16 mouse cellular contexts compared by ENCODE assay signal in genomic region chr9:58613790-58614189, GRCm38 (mm10). TPM values are rescaled to one million over a fixed set of nuclear protein-coding genes. Genes with fewer than 3 reads are reported as not detected.
DNase-seq lines count a peak whose midpoint lies in the region; ATAC-seq and TF ChIP-seq lines count a peak whose summit lies in the region.
"Had no signal": no experiment of that assay in that cellular context is flagged by ENCODE, and none has a peak within 500 bp of the region (broad histone marks: within the 10 kb centered on the region; RNA-seq: fewer than 3 reads in every experiment).

No protein-coding gene starts in this region.

- H3K27me3 ChIP-seq in kidney, postnatal 0 days (ENCODE audit: insufficient read depth, low read length): no peaks in the 10 kb centered on the region
- H3K27me3 ChIP-seq in kidney, embryonic 15.5 days: no peaks in the 10 kb centered on the region
- H3K27me3 ChIP-seq: embryonic facial prominence, embryonic 13.5 days; intestine, embryonic 15.5 days; liver, embryonic 12.5 days had no signal

- no peak overlapping the region for H3K4me3 ChIP-seq in gastrocnemius, adult 2 months
- H3K4me3 ChIP-seq in kidney, postnatal 0 days (replicated peaks; ENCODE audit: low read depth, low read length): no peak overlapping the region
- H3K4me3 ChIP-seq in kidney, embryonic 15.5 days (replicated peaks): no peak overlapping the region
- H3K4me3 ChIP-seq in lung, adult 2 months (replicated peaks; ENCODE audit: extremely low read depth, low read depth, low read length): no peak overlapping the region
- H3K4me3 ChIP-seq: embryonic facial prominence, embryonic 13.5 days; intestine, embryonic 15.5 days; liver, embryonic 12.5 days; midbrain, embryonic 10.5 days had no signal

- no peak for TF ChIP-seq CTCF in gastrocnemius, adult 2 months (IDR thresholded peaks at IDR 0.05)
- TF ChIP-seq CTCF in kidney, postnatal 0 days (IDR thresholded peaks at IDR 0.05; ENCODE audit: low read depth): no peak
- no peak for TF ChIP-seq CTCF in brain, embryonic 14.5 days (IDR thresholded peaks at IDR 0.05; ENCODE audit: borderline replicate concordance, extremely low read depth, insufficient read depth, insufficient read length)
- no peak for TF ChIP-seq CTCF in lung, adult 2 months (IDR thresholded peaks at IDR 0.05; ENCODE audit: insufficient read depth, low read length)

- H3K36me3 ChIP-seq in kidney, postnatal 0 days (ENCODE audit: insufficient read depth, low read length): no peaks in the 10 kb centered on the region
- no peaks in the 10 kb centered on the region for H3K36me3 ChIP-seq in kidney, embryonic 15.5 days
- H3K36me3 ChIP-seq: embryonic facial prominence, embryonic 13.5 days; intestine, embryonic 15.5 days; midbrain, embryonic 10.5 days had no signal

- peak overlapping the region; percentile 21 for H3K27ac ChIP-seq in gastrocnemius, adult 2 months
- peak overlapping the region; percentile 28; the same call in 1 of the 2 replicates for H3K27ac ChIP-seq in kidney, postnatal 0 days
- no peak overlapping the region for H3K27ac ChIP-seq in kidney, embryonic 15.5 days
- H3K27ac ChIP-seq: embryonic facial prominence, embryonic 13.5 days; intestine, embryonic 15.5 days; liver, embryonic 12.5 days; midbrain, embryonic 10.5 days had no signal

- no peak overlapping the region for H3K4me2 ChIP-seq in kidney, postnatal 0 days (ENCODE audit: low read length)
- no peak overlapping the region for H3K4me2 ChIP-seq in kidney, embryonic 15.5 days
- H3K4me2 ChIP-seq: embryonic facial prominence, embryonic 13.5 days; intestine, embryonic 15.5 days; liver, embryonic 12.5 days had no signal

- 0 out of 2 replicates have a peak, but pooled peaks cover 3% of the 10 kb centered on the region for H3K4me1 ChIP-seq in kidney, postnatal 0 days (replicated peaks; ENCODE audit: insufficient read depth, low read length)
- peaks cover 8% of the 10 kb centered on the region; the same call in 1 of the 2 replicates for H3K4me1 ChIP-seq in kidney, embryonic 15.5 days
- H3K4me1 ChIP-seq in lung, adult 2 months (ENCODE audit: control insufficient read depth, insufficient read depth, low read length): peaks cover 12% of the 10 kb centered on the region
- H3K4me1 ChIP-seq: midbrain, embryonic 10.5 days had no signal

- TF ChIP-seq POLR2A in brain, embryonic 14.5 days (IDR thresholded peaks at IDR 0.05; ENCODE audit: borderline replicate concordance, extremely low read depth, insufficient read depth, insufficient read length, poor library complexity, severe bottlenecking): no peak
- TF ChIP-seq POLR2A in lung, adult 2 months (IDR thresholded peaks at IDR 0.05; ENCODE audit: borderline replicate concordance, extremely low read depth, low read depth, low read length): no peak

- no peaks in the 10 kb centered on the region for H3K9me3 ChIP-seq in kidney, postnatal 0 days (replicated peaks; ENCODE audit: low read length)
- no peaks in the 10 kb centered on the region for H3K9me3 ChIP-seq in kidney, embryonic 15.5 days (replicated peaks)
- H3K9me3 ChIP-seq: embryonic facial prominence, embryonic 13.5 days; intestine, embryonic 15.5 days; liver, embryonic 12.5 days; midbrain, embryonic 10.5 days had no signal

- ATAC-seq in kidney, postnatal 0 days (replicated peaks; ENCODE audit: low FRiP score, low read depth): no peak
- ATAC-seq in kidney, embryonic 15.5 days (replicated peaks; ENCODE audit: low FRiP score): no peak
- ATAC-seq: intestine, embryonic 15.5 days; liver, embryonic 12.5 days; lung, postnatal 0 days had no signal

- intact Hi-C loops in gastrocnemius, adult 2 months (cut with DNase I): no loop called here
- intact Hi-C loops in gastrocnemius, postnatal 36 days (cut with DNase I): no loop called here

- no peak for DNase-seq in gastrocnemius, adult 2 months
- DNase-seq in gastrocnemius, postnatal 36 days: no peak
- no peak for DNase-seq in kidney, postnatal 0 days (ENCODE audit: low spot score)
- peak; percentile 2 for DNase-seq in brain, embryonic 14.5 days (ENCODE audit: low read depth)
- peak; percentile 21 to 61 for DNase-seq in cerebellum, postnatal 14 days
- DNase-seq in ovary, adult 18-20 months (ENCODE audit: low spot score): no peak
- DNase-seq in lung, adult 2 months: no peak
- DNase-seq: adrenal gland, postnatal 10 days; kidney, postnatal 25 days; thymus, postnatal 25 days had no signal

- H3K9ac ChIP-seq in kidney, postnatal 0 days (ENCODE audit: low read depth, low read length): no peak overlapping the region
- H3K9ac ChIP-seq in kidney, embryonic 15.5 days: no peak overlapping the region
- H3K9ac ChIP-seq: embryonic facial prominence, embryonic 13.5 days; intestine, embryonic 15.5 days; liver, embryonic 12.5 days had no signal

- WGBS in kidney, postnatal 0 days: 87% methylated on average over 1 of the region's 1 CpGs
- 87% methylated on average over 1 of the region's 1 CpGs for WGBS in kidney, embryonic 15.5 days
- WGBS in lung, adult 2 months: 83% methylated on average over 1 of the region's 1 CpGs

RNA-seq across cellular contexts. Expression of gene Nptn, which starts 31.8 kb away (rescaled TPM):
- total RNA-seq in gastrocnemius, adult 2 months (2021): 100 to 1,000 TPM; 102 to 114 TPM
- total RNA-seq in gastrocnemius, postnatal 36 days (2021): 100 to 1,000 TPM; 106 to 112 TPM
- polyA plus RNA-seq in kidney, postnatal 0 days (2015; fragmentation: Nextera tagmentation; extraction: Ambion mirVana): 168 and 169 TPM in 2 replicates
- polyA plus RNA-seq in kidney, embryonic 15.5 days (2015; fragmentation: Nextera tagmentation; extraction: Ambion mirVana): 124 and 136 TPM in 2 replicates
- 342 and 371 TPM in 2 replicates for polyA plus RNA-seq in brain, embryonic 14.5 days (2012; rRNA removed)
- 465 and 530 TPM in 2 replicates for polyA plus RNA-seq in lung, adult 2 months (2012; rRNA removed)

RNA-seq across cellular contexts. Expression of gene Cd276, which starts 58.6 kb away (rescaled TPM):
- 10 to 100 TPM in 1 of 2 experiments, 1 to 10 TPM in 1; 9.2 to 10.2 TPM for total RNA-seq in gastrocnemius, adult 2 months (2021)
- total RNA-seq in gastrocnemius, postnatal 36 days (2021): 1 to 10 TPM; 8.8 to 9.9 TPM
- 23.9 and 27.9 TPM in 2 replicates for polyA plus RNA-seq in kidney, postnatal 0 days (2015; fragmentation: Nextera tagmentation; extraction: Ambion mirVana)
- 35.7 and 38.4 TPM in 2 replicates for polyA plus RNA-seq in kidney, embryonic 15.5 days (2015; fragmentation: Nextera tagmentation; extraction: Ambion mirVana)
- 34.6 and 47.1 TPM in 2 replicates for polyA plus RNA-seq in brain, embryonic 14.5 days (2012; rRNA removed)
- polyA plus RNA-seq in lung, adult 2 months (2012; rRNA removed): 6.8 and 8.8 TPM in 2 replicates

Comparison
In these comparisons a context has a peak if more than half of its experiments do, and no peak if none do; other contexts are left out.
1. DNase-seq: peak in brain, embryonic 14.5 days (single experiment) and cerebellum, postnatal 14 days (2 of 2); none in gastrocnemius, adult 2 months (single experiment), gastrocnemius, postnatal 36 days (0 of 2), kidney, postnatal 0 days (single experiment), ovary, adult 18-20 months (single experiment) and lung, adult 2 months (single experiment).